Comparison of ENCODE assay signal across 8 mouse cellular contexts in the genomic region with DNA sequence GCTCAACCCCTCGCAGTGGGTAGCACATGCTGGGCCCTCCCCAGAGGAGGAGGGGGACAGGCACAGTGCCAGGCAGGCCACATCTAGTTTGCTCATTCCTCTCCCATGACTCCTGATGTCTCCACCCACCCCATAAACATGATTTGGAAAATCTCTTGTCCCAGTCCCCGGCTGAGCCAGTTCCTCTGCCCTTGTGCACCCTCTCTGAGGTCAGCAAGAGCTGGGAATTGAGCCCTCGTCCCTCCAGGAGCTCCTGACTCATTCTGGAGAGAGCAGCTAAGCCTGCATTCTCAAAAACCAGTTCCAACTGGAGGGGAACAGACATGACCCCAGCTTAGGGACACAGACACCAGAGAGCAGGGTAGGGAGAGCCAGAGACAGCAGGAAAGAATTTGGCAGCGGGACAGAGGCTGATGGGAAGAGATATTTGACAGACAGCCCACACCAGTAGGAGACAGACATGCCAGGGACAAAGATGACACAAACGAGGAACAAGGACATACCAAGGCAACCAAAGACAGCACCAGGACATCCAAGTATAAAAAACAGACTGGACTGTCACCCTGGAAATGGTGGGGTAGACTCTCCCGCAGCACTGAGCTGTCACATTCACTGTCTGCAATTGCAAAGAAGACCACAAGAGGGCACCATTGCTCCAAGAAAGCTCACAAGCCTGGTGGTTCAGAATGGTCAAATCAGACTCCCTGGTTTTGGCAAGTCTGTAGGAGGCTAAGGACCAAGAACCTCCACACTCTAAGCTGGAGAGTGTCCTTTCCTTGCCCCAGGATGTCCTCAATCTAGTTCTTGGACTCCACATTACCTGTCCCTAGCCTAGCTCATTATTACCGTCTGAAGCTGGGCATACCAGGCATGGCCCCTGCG. TPM values are rescaled to one million over a fixed set of nuclear protein-coding genes. Genes with fewer than 3 reads are reported as not detected.
DNase-seq lines count a peak whose midpoint lies in the region; ATAC-seq and TF ChIP-seq lines count a peak whose summit lies in the region.

No protein-coding gene starts in this region.

- no peaks in the 10 kb centered on the region for H3K27me3 ChIP-seq in Patski
- H3K27me3 ChIP-seq in hindbrain, embryonic 12.5 days: 0 out of 2 replicates have a peak, but pooled peaks cover 5% of the 10 kb centered on the region

- DNase-seq in Patski (ENCODE audit: low read depth, low spot score): peak; percentile 28
- peak; percentile 89 to 91 for DNase-seq in cerebellum, adult 18-20 months
- peak; percentile 86 for DNase-seq in forelimb bud, embryonic 11.5 days (ENCODE audit: low read depth, low spot score)
- DNase-seq in layer of hippocampus, adult 9-11 months: peak; percentile 80
- DNase-seq in right cerebral cortex, postnatal 25 days: peak; percentile 76
- peak; percentile 70 to 87 for DNase-seq in urinary bladder, postnatal 4 days (ENCODE audit: low spot score in 2 of 2)

- H3K4me3 ChIP-seq in hindbrain, embryonic 12.5 days: no peak overlapping the region

- peaks cover 3% of the 10 kb centered on the region; the same call in 1 of the 2 replicates for H3K4me1 ChIP-seq in hindbrain, embryonic 12.5 days

- no peaks in the 10 kb centered on the region for H3K36me3 ChIP-seq in hindbrain, embryonic 12.5 days

- peak; percentile 93 for TF ChIP-seq CTCF in Patski (IDR thresholded peaks at IDR 0.05)

- ATAC-seq in Patski: peak; percentile 69
- peak; percentile 54 for ATAC-seq in hindbrain, embryonic 12.5 days (ENCODE audit: low FRiP score)
- peak; percentile 66 for ATAC-seq in megakaryocyte, adult 5-6 weeks (ENCODE audit: poor library complexity, severe bottlenecking)

- WGBS in hindbrain, embryonic 12.5 days: 49% methylated on average over 8 of the region's 8 CpGs

- no peak overlapping the region for H3K9ac ChIP-seq in hindbrain, embryonic 12.5 days

- in situ Hi-C loops in Patski (cut with MboI; ENCODE audit: low pct_unique_long_range_greater_than_20kb): loop anchor here (5.0 to 10.0 kb wide), 2 partner anchors 83 to 270 kb away; partner anchors contain the start of genes Pdzd3 and Usp2

- CTCF ChIA-PET in Patski (lab: Charles Lee): interaction anchor here (0.8 to 3.5 kb wide), 13 partner anchors 12 to 140 kb away, joined by 3 to 12 read pairs (median 5); no protein-coding TSS in a partner anchor

- no peaks in the 10 kb centered on the region for H3K9me3 ChIP-seq in hindbrain, embryonic 12.5 days (replicated peaks)

- H3K27ac ChIP-seq in hindbrain, embryonic 12.5 days: no peak overlapping the region

- no peak overlapping the region for H3K4me2 ChIP-seq in hindbrain, embryonic 12.5 days (replicated peaks)

- POLR2A ChIA-PET in Patski (lab: Charles Lee): interaction anchor here (1.2 kb wide), 1 partner anchor 12 kb away, joined by 3 read pairs; no protein-coding TSS in a partner anchor

RNA-seq across cellular contexts. Expression of gene Thy1, which starts 58.8 kb away (rescaled TPM):
- not detected for polyA plus RNA-seq in Patski (2021)
- polyA plus RNA-seq in hindbrain, embryonic 12.5 days (2016; fragmentation: Nextera tagmentation; extraction: Ambion mirVana): not detected in 2 replicates
- total RNA-seq in megakaryocyte, adult 5-6 weeks (2015): 16.0 and 16.7 TPM in 2 replicates
- 7.5 and 10.5 TPM in 2 replicates for total RNA-seq in megakaryocyte, adult 5-6 weeks (2017)

Comparison
In these comparisons a context has a peak if more than half of its experiments do, and no peak if none do; other contexts are left out.
1. DNase-seq: peak in every context shown above with its lines; median percentile 90 in cerebellum, adult 18-20 months; 86 in forelimb bud, embryonic 11.5 days; 80 in layer of hippocampus, adult 9-11 months; 78 in urinary bladder, postnatal 4 days; 76 in right cerebral cortex, postnatal 25 days; 28 in Patski.